Mouse (Mus musculus) activated CD4-positive, CD25-positive, alpha-beta regulatory T cell, adult 4 months (primary cell): ENCODE measurements around the gene Dact3. TPM values are rescaled to one million over a fixed set of nuclear protein-coding genes. Genes with fewer than 3 reads are reported as not detected.

ENCODE experiments used
- ATAC-seq: one replicate; pipeline ENCODE4 v1.8.0; 2017
- polyA plus RNA-seq, 2 experiments: library from polyadenylated mRNA; unstranded; fragments of 100-300 nt; shearing (Covaris generic); gene quantifications; one replicate each; pipeline ENCODE4 v1.2.1; 2017

Gene Dact3
- polyA plus RNA-seq, 2 experiments from 2014 or later: not detected

- no peak for ATAC-seq
These were observed 19.2 kb downstream of the Dact3 start for GRCm38 (mm10) chr7:16894279-16894678.

- peak; percentile 31 for ATAC-seq
These were observed 19.9 kb downstream of the Dact3 start for GRCm38 (mm10) chr7:16895000-16895399.

- no peak for ATAC-seq
These were observed 20.4 kb downstream of the Dact3 start for GRCm38 (mm10) chr7:16895511-16895910.

- no peak for ATAC-seq
These were observed 25.4 kb downstream of the Dact3 start for GRCm38 (mm10) chr7:16900526-16900925.

DNA sequence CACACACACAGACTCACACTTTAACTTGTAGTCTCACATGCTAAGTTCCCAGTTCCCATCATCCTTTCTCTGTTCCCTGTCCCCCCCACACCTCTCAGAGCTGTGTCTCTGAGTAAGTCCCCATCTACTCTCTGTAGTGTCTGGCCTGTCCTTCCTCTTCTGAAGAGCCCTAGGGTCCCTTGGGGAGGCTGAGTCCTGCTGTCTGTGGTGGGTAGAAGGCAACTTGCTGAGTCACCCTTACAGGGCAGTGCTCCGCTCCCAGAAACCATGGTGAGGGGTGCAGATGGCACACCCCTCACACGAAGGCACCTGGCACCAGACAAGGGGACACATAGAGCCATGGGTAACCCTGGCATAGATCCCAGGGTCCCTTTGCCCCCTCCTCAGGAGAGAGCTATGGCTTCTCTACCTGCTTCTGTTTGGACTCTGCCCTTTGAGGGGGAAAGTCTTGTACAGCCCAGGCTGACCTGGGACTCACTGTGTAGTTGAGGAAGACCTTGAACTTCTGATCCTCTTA, 28.4 kb downstream of the Dact3 start:
- ATAC-seq: no peak

GRCm38 (mm10) chr7:16904120-16904675, 29.1 kb downstream of the Dact3 start:
- ATAC-seq: no peak

DNA sequence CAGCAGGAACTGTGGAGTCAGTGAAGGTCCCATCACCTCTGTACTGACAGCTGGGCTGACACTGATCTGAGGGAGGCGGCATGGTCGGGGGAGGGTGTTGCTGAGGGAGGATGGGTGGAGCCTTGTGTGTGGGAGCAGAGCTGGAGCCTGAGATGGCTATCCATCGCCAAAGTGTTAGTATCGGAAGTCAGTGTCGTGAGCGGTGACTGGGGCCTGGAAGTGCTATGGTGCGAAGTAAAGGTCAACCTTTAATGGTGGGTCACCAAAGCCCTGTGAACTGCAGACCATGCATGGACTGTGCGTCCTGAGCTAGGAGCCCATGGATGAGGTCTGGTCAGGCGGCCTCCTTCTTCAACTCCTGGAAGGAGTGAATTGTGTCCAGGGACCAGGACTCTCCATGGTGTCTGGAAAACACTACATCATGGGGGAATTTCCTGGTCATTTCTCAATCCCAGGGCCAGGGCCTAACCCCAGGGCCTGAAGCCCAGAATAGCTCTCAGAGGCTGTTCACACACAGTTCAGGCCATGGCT, 30.4 kb downstream of the Dact3 start:
- peak; percentile 21 for ATAC-seq

- ATAC-seq: peak; percentile 34
These were observed 31.2 kb downstream of the Dact3 start, which contains the start of gene Ptgir for GRCm38 (mm10) chr7:16906281-16906680. Ptgir (plus strand) TSS chr7:16906490.

- ATAC-seq: no peak
These were observed 31.9 kb downstream of the Dact3 start for GRCm38 (mm10) chr7:16906889-16907559.

DNA sequence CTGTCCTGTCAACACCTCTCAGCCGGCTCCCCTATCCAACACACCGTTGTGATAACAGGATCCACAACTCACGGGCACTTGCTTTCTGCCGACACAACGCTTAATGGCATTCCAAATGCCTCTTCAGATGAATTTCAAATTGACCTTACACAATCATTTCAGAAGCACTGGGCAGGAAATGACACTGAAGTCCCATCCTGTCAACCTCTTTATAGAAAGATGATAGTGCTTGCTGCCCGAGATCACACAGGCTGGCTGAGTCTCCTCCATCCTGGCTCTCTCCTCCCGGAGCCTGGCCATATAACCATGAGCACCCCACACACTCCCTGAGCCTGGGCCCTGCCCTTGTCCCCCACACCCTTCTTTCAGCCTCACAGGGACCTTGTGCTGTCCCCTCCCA, 32.7 kb downstream of the Dact3 start:
- ATAC-seq: peak; percentile 60

DNA sequence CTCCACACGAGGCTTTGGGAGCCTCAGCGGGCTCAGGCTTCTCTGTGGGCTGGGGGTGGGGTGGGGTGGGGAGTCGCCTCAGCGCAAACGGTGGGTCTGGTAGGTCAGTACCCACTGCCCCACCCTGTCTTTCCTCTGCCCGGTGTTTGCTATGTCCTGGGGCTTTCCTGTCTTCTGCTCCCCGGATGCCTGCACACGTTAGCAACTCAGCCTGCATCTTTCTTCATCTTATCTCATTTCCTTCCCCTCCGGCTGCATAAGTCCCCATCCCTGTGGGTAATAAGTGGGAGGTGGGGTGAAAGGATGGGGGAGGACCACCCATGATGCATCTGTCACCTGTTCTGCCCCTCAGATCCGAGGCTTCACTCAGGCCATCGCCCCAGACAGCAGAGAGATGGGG, 33.2 kb downstream of the Dact3 start:
- ATAC-seq: no peak

- ATAC-seq: no peak
These were observed 33.7 kb downstream of the Dact3 start for GRCm38 (mm10) chr7:16908859-16909258.

DNA sequence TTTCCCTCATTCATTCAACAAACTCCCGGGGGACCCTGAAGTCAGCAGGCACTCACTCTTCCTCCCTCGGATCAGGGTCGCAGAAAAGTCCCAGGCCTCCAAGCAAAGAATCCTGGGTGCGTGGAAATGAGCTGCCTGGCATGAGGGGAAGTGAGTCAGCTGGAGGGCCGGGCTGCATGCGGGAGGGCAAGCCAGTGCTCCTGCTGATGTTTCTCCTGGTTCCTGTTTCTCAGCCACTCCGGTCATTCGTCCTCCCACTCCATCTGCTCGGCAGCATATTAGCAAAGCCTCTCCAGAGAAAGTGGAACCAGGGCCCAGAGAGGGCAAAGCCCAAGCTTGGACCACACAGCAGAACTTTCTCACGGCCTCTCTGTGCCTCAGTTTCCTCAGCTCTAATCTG, 34.8 kb downstream of the Dact3 start:
- no peak for ATAC-seq

DNA sequence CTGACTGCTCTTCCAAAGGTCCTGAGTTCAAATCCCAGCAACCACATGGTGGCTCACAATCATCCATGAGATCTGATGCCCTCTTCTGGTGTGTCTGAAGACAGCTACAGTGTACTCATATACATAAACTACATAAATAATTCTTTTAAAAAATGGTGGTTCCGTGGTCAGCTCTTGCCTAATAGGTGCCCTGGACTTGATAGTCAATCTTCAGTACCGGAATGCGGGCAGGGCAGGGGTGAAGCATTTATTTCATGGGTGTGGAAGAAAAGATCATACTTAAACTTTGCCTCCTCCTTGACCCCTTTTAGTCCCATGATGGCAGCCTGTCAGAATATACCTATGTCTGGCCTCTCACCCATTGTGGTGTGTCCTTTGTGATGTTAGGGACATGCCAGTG, 36.8 kb downstream of the Dact3 start:
- no peak for ATAC-seq

DNA sequence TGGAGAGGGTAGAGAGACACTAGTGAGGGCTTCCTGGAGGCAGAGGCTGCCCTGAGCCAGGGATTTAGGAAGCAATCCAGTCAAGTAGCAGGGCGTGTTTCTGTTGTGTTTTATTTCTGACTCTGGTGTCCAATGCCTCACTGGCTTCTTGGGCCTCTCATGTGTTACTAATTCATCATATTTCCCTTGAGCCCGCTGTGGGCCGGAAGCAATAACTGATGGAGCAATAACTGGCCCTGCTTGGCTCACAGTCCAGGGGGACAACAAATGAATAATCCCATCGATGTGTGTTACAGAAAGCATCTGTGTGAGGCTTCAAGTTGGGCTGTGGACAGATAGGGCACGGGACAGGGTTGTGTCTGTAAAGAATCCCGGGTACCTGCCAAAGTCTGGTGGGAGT, 37.2 kb downstream of the Dact3 start:
- no peak for ATAC-seq

DNA sequence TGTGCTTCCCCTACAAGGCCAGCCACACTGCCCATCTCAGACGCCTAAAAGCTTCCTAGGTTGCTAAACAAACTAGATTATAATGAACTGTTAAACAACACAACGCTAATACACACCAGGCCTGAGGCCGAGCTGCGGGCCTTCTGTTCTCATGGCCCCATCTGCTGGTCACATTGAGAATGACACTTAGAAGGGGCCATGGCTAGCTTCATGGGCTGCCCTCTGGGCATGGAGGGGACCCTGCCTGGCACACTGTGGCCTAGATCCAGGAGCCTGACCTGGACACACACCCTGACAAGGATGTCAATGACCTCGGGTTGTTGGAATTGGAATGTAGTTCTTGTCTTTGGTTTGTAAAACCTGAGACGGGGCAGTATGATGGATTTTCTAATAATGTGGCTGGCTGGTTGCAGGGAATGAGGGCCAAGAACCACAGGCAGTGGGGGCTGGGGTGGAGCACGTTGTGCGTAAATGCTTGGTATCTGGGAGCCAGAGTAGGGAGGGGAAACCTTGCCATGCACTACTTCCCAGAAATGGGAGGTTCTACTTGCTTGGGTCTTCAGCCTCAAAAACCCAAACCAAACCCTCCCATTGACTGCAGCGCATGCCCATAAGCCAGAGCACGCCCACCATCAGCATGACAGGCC, 38.8 kb downstream of the Dact3 start:
- ATAC-seq: peak; percentile 83

DNA sequence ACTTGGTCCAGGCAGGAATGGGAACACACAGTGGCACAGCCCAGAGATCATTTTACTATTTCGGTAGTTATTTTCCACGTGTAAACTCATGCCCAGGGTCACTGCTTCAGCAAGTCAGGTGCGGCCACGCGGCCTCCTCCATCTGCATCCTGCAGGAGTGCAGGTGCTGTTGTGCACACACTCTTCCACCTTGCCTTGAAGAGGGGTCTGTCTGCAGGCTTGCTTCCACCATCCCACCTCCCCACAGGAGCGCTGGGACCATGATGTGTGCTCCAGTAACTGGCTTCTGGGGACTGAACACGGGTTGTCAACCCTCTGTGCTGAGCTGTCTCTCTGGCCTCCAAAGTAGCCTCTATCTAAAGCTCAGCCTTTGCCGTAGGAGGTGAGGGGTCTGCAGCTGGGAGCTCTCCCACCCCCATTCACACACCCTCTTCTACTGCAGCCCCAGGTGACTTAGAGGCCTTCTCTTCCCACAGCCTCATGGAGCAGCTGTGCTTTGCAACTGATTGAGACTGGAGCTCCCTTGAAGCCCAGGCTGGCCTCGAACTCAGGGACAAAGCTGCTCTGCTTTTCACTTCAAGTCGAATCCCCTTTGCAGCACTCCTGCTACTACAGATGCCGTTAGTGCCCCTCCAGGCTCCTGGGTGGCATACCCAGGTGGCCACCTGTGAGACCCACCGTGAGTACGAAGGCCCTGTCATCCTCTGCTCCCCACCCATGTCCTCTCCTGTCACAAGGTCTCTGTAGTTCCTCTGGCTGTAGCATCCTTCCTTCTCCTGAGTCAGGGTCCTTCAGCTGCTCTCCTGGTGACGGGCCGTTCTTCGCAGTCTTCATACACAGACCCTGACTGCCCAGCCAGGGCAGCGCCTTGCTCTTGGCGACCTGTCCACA, 39.6 kb downstream of the Dact3 start:
- no peak for ATAC-seq

DNA sequence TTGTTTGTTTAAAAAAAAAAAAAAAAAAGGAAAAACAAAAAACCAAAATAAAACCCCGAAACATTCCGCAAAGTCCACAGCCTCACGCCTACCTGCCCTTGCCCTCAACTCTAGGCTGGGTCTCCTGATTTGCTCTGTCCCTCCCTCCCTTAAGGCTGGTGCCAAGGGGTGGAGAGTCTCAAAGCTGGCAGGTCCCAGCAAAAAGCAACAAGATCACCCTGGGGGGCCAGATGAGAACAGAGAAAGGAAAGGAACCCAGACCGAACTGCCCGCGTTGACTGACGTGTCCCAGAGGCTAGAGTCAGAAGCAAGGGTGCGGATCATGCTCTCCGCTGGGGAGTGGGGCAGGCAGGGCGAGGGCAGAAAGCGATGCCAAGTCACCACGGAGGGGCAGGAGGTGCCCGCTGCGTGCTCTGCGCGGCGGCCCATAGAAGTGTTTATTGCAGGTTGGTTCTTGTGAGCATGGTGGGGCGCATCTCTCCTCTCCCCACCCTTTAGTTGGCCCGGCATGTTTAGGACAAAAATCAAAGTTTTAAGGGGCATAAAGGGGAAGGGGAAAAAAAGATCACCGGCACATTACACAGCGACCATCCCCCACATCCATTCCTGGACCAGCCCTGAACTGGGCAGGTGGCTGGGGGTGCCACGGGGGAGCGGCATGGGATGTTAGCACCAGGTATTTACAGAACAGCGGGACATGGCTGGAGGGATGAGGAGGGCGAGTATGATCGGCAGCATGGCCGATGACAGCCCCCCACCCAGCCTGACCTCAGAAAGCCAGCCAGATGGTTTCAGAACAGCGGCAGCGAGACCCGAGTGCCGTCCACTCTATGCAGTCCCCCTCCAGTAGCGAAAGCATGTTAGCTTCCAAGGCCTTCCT, 40.6 kb downstream of the Dact3 start:
- no peak for ATAC-seq

- no peak for ATAC-seq
These were observed 41.5 kb downstream of the Dact3 start for GRCm38 (mm10) chr7:16916342-16917265.

GRCm38 (mm10) chr7:16917447-16917846, 42.3 kb downstream of the Dact3 start:
- ATAC-seq: no peak
